Mouse (Mus musculus): ENCODE results near the gene Tgds. TPM values are rescaled to one million over a fixed set of nuclear protein-coding genes. Genes with fewer than 3 reads are reported as not detected.

Tgds gene
- total RNA-seq, 2 experiments from 2014 or later: 20.2 to 23.3 TPM

Other genes with a start within 250 kb of the Tgds start
- gene Dct, start 80.5 kb downstream of the Tgds start, total RNA-seq (2015): 0.10 TPM in 1 of 2 replicates, not detected in the other
- gene Dct, start 80.5 kb downstream of the Tgds start, total RNA-seq (2017): 0.10 TPM in 1 of 2 replicates, not detected in the other
- 15.5 and 16.2 TPM in 2 replicates for gene Gpr180, start 4.4 kb upstream of the Tgds start, total RNA-seq (2015)
- gene Gpr180, start 4.4 kb upstream of the Tgds start, total RNA-seq (2017): 12.2 and 14.1 TPM in 2 replicates
- not detected in 2 replicates for gene Sox21, start 104.3 kb upstream of the Tgds start, total RNA-seq (2015)
- not detected in 2 replicates for gene Sox21, start 104.3 kb upstream of the Tgds start, total RNA-seq (2017)
- not detected in 2 replicates for gene Gm9376, start 134.2 kb upstream of the Tgds start, total RNA-seq (2015)
- not detected in 2 replicates for gene Gm9376, start 134.2 kb upstream of the Tgds start, total RNA-seq (2017)